Mouse (Mus musculus): ENCODE measurements at regions not wholly inside any gene's neighbourhood (a gene's known extent, or its start where the extent isn't known, plus 50 kb on each side); places are given as distances from the start of the nearest gene placed in this dataset.

GRCm38 (mm10) chr9:35360139-35361100 is 60.5 kb upstream of the Cdon start:
- no peak for DNase-seq

- no peak for DNase-seq
Observed at GRCm38 (mm10) chr9:35361432-35361831, 59.5 kb upstream of the Cdon start.

- DNase-seq, result no peak
Observed at GRCm38 (mm10) chr9:35362276-35362675, 58.7 kb upstream of the Cdon start.

- no peak for DNase-seq
Observed at GRCm38 (mm10) chr9:35363079-35363478, 57.8 kb upstream of the Cdon start.

- DNase-seq, result no peak
Observed at GRCm38 (mm10) chr9:35363936-35364335, 57.0 kb upstream of the Cdon start.

- DNase-seq, result no peak
Observed at GRCm38 (mm10) chr9:35365975-35366374, 55.0 kb upstream of the Cdon start.

- no peak for DNase-seq
Observed at GRCm38 (mm10) chr9:35369063-35369462, 51.9 kb upstream of the Cdon start.

- no peak for DNase-seq
Observed at GRCm38 (mm10) chr9:35370031-35370430, 50.9 kb upstream of the Cdon start.

- DNase-seq, result no peak
Observed at GRCm38 (mm10) chr9:35370895-35371294, 50.0 kb upstream of the Cdon start.
